Mouse (Mus musculus): ENCODE measurements around the gene Hmg20b. TPM values are rescaled to one million over a fixed set of nuclear protein-coding genes. Genes with fewer than 3 reads are reported as not detected.

Hmg20b gene
- polyA plus RNA-seq, 1 experiment from 2014 or later = 128 TPM

GRCm38 (mm10) chr10:81317273-81317672 lies 33.0 kb downstream of the Hmg20b start:
- Histone ChIP-seq H3K36me3 (peaks cover 67% of the 10 kb centered on the region), H3K4me3 (peak overlapping the region; percentile 38), H3K4me1 (replicated peaks) (peaks cover 49% of the 10 kb centered on the region), H3K27ac (peak overlapping the region; percentile 72), H3K9me3 (no peaks in the 10 kb centered on the region), H3K27me3 (ENCODE audit: insufficient read depth, poor library complexity, severe bottlenecking) (peaks cover 9% of the 10 kb centered on the region; the same call in 1 of the 2 replicates)
- WGBS = 9% methylated on average over 20 of the region's 20 CpGs
- no peak for DNase-seq (ENCODE audit: low spot score)

DNA sequence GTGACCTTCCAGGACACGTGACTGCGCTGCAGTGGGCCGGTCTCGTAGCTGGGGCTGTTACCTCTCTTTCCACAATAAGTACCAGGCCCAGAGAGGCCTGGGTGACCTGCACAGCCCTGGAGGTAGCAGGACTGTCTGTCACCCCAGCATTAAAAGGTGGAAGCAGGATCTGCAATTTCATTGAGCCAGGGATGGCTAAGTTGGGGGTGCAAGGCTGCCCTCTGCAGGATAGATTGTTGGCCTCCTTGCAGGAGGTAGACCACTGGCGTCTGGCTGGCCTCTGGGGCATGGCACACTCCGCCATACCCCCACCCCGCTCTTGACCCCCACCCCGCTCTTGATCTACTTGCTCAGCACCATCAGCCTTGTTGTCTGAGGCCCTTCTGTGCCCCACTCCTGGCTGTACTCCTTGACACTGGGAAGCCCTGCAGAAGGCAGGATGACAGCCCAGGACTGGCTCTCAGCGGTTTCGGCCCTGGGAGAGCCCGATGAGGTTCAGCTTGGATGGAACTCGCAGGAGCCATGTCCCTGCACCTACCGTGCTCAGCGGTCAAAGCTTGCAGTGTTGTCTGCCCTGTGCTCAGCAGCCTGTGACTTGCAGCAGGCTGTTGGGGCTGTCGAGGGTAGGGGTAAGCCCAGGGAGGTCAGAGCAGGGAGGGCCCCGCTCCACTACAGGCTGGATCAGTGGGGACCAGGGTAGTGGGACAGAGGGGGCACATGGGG lies 33.8 kb downstream of the Hmg20b start:
- Histone ChIP-seq H3K27me3 (ENCODE audit: insufficient read depth, poor library complexity, severe bottlenecking) (peaks cover 9% of the 10 kb centered on the region; the same call in 1 of the 2 replicates), H3K9me3 (no peaks in the 10 kb centered on the region), H3K36me3 (peaks cover 74% of the 10 kb centered on the region), H3K4me3 (peak overlapping the region; percentile 38), H3K4me1 (replicated peaks) (peaks cover 41% of the 10 kb centered on the region), H3K27ac (peak overlapping the region; percentile 72)
- WGBS = 40% methylated on average over 16 of the region's 16 CpGs
- DNase-seq (ENCODE audit: low spot score) = no peak

- no peak overlapping the region for H3K4me3 ChIP-seq
- H3K27me3 ChIP-seq (ENCODE audit: insufficient read depth, poor library complexity, severe bottlenecking) = peaks cover 9% of the 10 kb centered on the region; the same call in 1 of the 2 replicates
- H3K36me3 ChIP-seq = peaks cover 83% of the 10 kb centered on the region
- H3K27ac ChIP-seq = no peak overlapping the region
- 92% methylated on average over 16 of the region's 16 CpGs for WGBS
- DNase-seq (ENCODE audit: low spot score) = no peak
- H3K4me1 ChIP-seq (replicated peaks) = peaks cover 40% of the 10 kb centered on the region
- H3K9me3 ChIP-seq = no peaks in the 10 kb centered on the region
Observed at GRCm38 (mm10) chr10:81315587-81315986, 34.7 kb downstream of the Hmg20b start.

GRCm38 (mm10) chr10:81314201-81314600 lies 36.1 kb downstream of the Hmg20b start:
- Histone ChIP-seq H3K27me3 (ENCODE audit: insufficient read depth, poor library complexity, severe bottlenecking) (peaks cover 9% of the 10 kb centered on the region; the same call in 1 of the 2 replicates), H3K9me3 (no peaks in the 10 kb centered on the region), H3K4me1 (replicated peaks) (peaks cover 31% of the 10 kb centered on the region), H3K36me3 (peaks cover 97% of the 10 kb centered on the region), H3K27ac (no peak overlapping the region), H3K4me3 (no peak overlapping the region)
- DNase-seq (ENCODE audit: low spot score) = no peak
- 79% methylated on average over 7 of the region's 7 CpGs for WGBS

GRCm38 (mm10) chr10:81313581-81313980 lies 36.7 kb downstream of the Hmg20b start:
- Histone ChIP-seq H3K27ac (no peak overlapping the region), H3K4me1 (replicated peaks) (peaks cover 25% of the 10 kb centered on the region), H3K9me3 (no peaks in the 10 kb centered on the region), H3K27me3 (ENCODE audit: insufficient read depth, poor library complexity, severe bottlenecking) (peaks cover 9% of the 10 kb centered on the region; the same call in 1 of the 2 replicates), H3K4me3 (peak overlapping the region; percentile 2; the same call in 1 of the 2 replicates), H3K36me3 (peaks cover 99% of the 10 kb centered on the region)
- DNase-seq (ENCODE audit: low spot score) = no peak
- WGBS = 95% methylated on average over 13 of the region's 13 CpGs

DNA sequence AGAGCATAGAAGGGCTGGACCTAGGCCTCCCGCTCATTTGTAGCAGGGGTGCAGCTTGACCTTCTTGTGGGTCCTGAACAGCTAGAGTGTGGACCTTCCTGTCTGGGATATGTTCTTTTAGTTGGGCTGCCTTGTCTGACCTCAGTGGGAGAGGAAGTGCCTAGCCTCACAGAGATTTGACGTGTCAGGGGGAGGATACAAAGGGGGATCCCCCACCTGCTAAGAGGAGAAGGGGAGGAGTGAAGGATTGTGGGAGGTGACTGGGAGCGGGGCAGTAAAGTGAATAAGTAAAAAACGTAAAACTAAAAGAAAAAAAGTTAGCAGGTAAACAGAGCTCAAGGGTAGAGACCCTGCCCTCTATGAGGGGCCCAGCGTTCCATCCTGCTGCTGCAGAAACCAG lies 40.7 kb downstream of the Hmg20b start:
- 88% methylated on average over 5 of the region's 5 CpGs for WGBS
- Histone ChIP-seq H3K36me3 (peaks cover 100% of the 10 kb centered on the region), H3K4me1 (replicated peaks) (peaks cover 7% of the 10 kb centered on the region), H3K27ac (no peak overlapping the region), H3K9me3 (no peaks in the 10 kb centered on the region), H3K27me3 (ENCODE audit: insufficient read depth, poor library complexity, severe bottlenecking) (no peaks in the 10 kb centered on the region), H3K4me3 (no peak overlapping the region)
- no peak for DNase-seq (ENCODE audit: low spot score)

DNA sequence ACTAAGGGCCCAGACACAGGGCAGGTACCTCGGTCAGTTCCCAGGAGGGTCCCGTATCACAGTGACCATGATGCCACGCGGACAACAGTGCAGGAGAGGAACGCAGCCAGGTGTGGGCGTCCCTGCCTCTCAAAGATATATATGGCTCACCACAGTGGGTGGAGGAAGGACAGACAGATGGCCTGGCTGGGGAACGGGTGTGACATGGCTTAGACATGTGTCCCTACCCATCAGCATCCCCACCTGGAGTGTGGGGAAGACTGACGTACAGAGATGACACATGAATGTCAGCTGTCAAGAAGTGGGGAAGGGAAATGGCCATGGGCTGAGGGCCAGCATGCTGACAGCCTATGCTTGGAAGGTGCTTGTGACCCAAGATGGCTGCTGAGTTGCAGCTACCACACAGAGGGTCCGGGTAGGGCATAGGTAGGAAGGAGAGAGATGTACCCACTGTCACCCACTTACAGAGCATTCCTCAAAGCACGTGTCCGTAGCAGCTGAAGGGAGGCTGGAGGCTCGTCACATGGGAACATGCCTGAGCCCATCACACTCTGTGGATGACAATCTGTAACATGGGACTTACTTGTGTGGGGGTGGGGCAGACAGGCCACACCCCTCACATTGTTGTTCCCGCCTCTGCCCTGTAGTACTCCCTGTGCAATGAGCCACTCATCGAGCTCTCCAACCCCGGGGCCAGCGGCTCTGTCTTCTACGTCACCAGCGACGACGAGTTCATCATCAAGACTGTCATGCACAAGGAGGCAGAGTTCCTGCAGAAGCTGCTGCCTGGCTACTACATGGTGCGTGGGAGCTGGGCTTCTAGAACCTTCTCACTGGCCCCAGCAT lies 43.2 kb downstream of the Hmg20b start:
- DNase-seq (ENCODE audit: low spot score) = no peak
- H3K4me1 ChIP-seq (replicated peaks) = peaks cover 30% of the 10 kb centered on the region
- H3K9me3 ChIP-seq = no peaks in the 10 kb centered on the region
- WGBS = 95% methylated on average over 21 of the region's 21 CpGs
- H3K27me3 ChIP-seq (ENCODE audit: insufficient read depth, poor library complexity, severe bottlenecking) = no peaks in the 10 kb centered on the region
- H3K27ac ChIP-seq = no peak overlapping the region
- H3K4me3 ChIP-seq = no peak overlapping the region
- H3K36me3 ChIP-seq = peaks cover 86% of the 10 kb centered on the region

DNA sequence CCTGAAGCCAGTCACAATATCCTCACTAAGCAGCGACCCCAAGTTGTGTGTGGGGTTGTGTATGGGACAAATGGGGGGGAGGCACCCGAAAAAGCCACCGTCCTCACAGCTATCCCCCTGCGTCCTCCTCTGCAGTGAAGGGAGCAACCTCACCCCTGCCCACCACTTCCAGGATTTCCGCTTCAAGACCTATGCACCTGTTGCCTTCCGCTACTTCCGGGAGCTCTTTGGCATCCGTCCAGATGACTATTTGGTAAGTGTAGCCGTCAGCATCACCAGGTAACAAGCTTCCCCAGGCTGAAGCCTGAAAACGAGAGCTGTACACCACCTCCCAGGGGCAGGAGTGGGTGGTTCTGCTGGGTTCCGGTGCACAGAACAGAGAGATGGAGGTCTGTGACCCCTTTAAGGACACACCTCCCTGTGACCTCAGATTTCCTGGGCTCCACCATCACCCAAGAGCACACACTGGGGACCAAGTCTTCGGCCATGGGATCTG lies 44.1 kb downstream of the Hmg20b start:
- Histone ChIP-seq H3K27me3 (ENCODE audit: insufficient read depth, poor library complexity, severe bottlenecking) (no peaks in the 10 kb centered on the region), H3K27ac (no peak overlapping the region), H3K4me3 (no peak overlapping the region), H3K4me1 (replicated peaks) (peaks cover 38% of the 10 kb centered on the region), H3K36me3 (peaks cover 78% of the 10 kb centered on the region), H3K9me3 (no peaks in the 10 kb centered on the region)
- 96% methylated on average over 12 of the region's 12 CpGs for WGBS
- no peak for DNase-seq (ENCODE audit: low spot score)

GRCm38 (mm10) chr10:81305663-81306062 lies 44.6 kb downstream of the Hmg20b start:
- 95% methylated on average over 14 of the region's 14 CpGs for WGBS
- Histone ChIP-seq H3K36me3 (peaks cover 72% of the 10 kb centered on the region), H3K27me3 (ENCODE audit: insufficient read depth, poor library complexity, severe bottlenecking) (no peaks in the 10 kb centered on the region), H3K4me3 (no peak overlapping the region), H3K9me3 (no peaks in the 10 kb centered on the region), H3K4me1 (replicated peaks) (peaks cover 44% of the 10 kb centered on the region), H3K27ac (no peak overlapping the region)
- no peak for DNase-seq (ENCODE audit: low spot score)

- Histone ChIP-seq H3K36me3 (peaks cover 63% of the 10 kb centered on the region), H3K27me3 (ENCODE audit: insufficient read depth, poor library complexity, severe bottlenecking) (no peaks in the 10 kb centered on the region), H3K4me3 (no peak overlapping the region), H3K27ac (peak overlapping the region; percentile 20; the same call in 1 of the 2 replicates), H3K4me1 (replicated peaks) (peaks cover 53% of the 10 kb centered on the region), H3K9me3 (no peaks in the 10 kb centered on the region)
- DNase-seq (ENCODE audit: low spot score) = peak; percentile 52
- 27% methylated on average over 9 of the region's 9 CpGs for WGBS
Observed at GRCm38 (mm10) chr10:81304597-81305238, 45.6 kb downstream of the Hmg20b start.

DNA sequence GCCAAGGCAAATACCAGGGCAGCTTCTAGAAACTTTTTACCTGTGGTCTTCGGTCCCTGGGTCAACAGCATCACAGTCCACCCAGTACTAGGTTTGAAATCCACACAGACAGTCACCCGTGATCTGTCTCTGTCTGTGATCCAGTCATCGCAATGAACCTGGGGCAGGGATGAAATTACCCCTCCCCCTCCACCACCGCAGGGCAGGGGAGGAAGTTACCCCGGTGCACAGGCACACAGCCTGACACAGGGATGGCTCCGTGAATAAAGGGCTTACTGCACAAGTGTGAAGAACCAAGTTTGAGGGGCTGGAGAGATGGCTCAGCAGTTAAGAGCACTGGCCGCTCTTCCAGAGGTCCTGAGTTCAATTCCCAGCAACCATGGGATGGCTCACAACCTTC lies 46.5 kb downstream of the Hmg20b start:
- H3K9me3 ChIP-seq = no peaks in the 10 kb centered on the region
- H3K27ac ChIP-seq = peak overlapping the region; percentile 36; the same call in 1 of the 2 replicates
- H3K4me1 ChIP-seq (replicated peaks) = peaks cover 62% of the 10 kb centered on the region
- no peak for DNase-seq (ENCODE audit: low spot score)
- no peaks in the 10 kb centered on the region for H3K27me3 ChIP-seq (ENCODE audit: insufficient read depth, poor library complexity, severe bottlenecking)
- no peak overlapping the region for H3K4me3 ChIP-seq
- peaks cover 53% of the 10 kb centered on the region for H3K36me3 ChIP-seq
- 81% methylated on average over 7 of the region's 7 CpGs for WGBS

GRCm38 (mm10) chr10:81303258-81303657 lies 47.0 kb downstream of the Hmg20b start:
- peak overlapping the region; percentile 36; the same call in 1 of the 2 replicates for H3K27ac ChIP-seq
- no peaks in the 10 kb centered on the region for H3K27me3 ChIP-seq (ENCODE audit: insufficient read depth, poor library complexity, severe bottlenecking)
- WGBS = 79% methylated on average over 10 of the region's 10 CpGs
- H3K4me3 ChIP-seq = peak overlapping the region; percentile 23; the same call in 1 of the 2 replicates
- no peaks in the 10 kb centered on the region for H3K9me3 ChIP-seq
- H3K36me3 ChIP-seq = peaks cover 53% of the 10 kb centered on the region
- peaks cover 67% of the 10 kb centered on the region for H3K4me1 ChIP-seq (replicated peaks)
- DNase-seq (ENCODE audit: low spot score) = no peak
